Mouse (Mus musculus): ENCODE measurements at regions not wholly inside any gene's neighbourhood (a gene's known extent, or its start where the extent isn't known, plus 50 kb on each side); places are given as distances from the start of the nearest gene placed in this dataset.

- no peak for DNase-seq (ENCODE audit: low spot score)
Observed at GRCm38 (mm10) chr2:30698758-30699535, 104.1 kb downstream of the Cstad start.

GRCm38 (mm10) chr2:30697851-30698250 is 103.0 kb downstream of the Cstad start:
- no peak for DNase-seq (ENCODE audit: low spot score)

- no peak for DNase-seq (ENCODE audit: low spot score)
Observed at GRCm38 (mm10) chr2:30695771-30696456, 101.1 kb downstream of the Cstad start.

GRCm38 (mm10) chr2:30695041-30695440 is 100.2 kb downstream of the Cstad start:
- no peak for DNase-seq (ENCODE audit: low spot score)

- DNase-seq (ENCODE audit: low spot score), result peak; percentile 83
Observed at GRCm38 (mm10) chr2:30693206-30694035, 98.6 kb downstream of the Cstad start.

- DNase-seq (ENCODE audit: low spot score), result no peak
Observed at GRCm38 (mm10) chr2:30692561-30693205, 97.8 kb downstream of the Cstad start.

- DNase-seq (ENCODE audit: low spot score), result peak; percentile 86
Observed at GRCm38 (mm10) chr2:30691857-30692560, 97.2 kb downstream of the Cstad start.

GRCm38 (mm10) chr2:30690925-30691856 is 96.4 kb downstream of the Cstad start:
- DNase-seq (ENCODE audit: low spot score), result no peak

- peak; percentile 90 for DNase-seq (ENCODE audit: low spot score)
Observed at GRCm38 (mm10) chr2:30690307-30690706, 95.5 kb downstream of the Cstad start.

GRCm38 (mm10) chr2:30688402-30688801 is 93.6 kb downstream of the Cstad start:
- no peak for DNase-seq (ENCODE audit: low spot score)

GRCm38 (mm10) chr2:30687121-30687551 is 92.3 kb downstream of the Cstad start:
- DNase-seq (ENCODE audit: low spot score), result peak; percentile 28

- no peak for DNase-seq (ENCODE audit: low spot score)
Observed at GRCm38 (mm10) chr2:30686359-30686758, 91.5 kb downstream of the Cstad start.

GRCm38 (mm10) chr2:30685137-30685860 is 90.5 kb downstream of the Cstad start:
- DNase-seq (ENCODE audit: low spot score), result peak; percentile 63

GRCm38 (mm10) chr2:30684461-30684860 is 89.6 kb downstream of the Cstad start:
- DNase-seq (ENCODE audit: low spot score), result no peak

GRCm38 (mm10) chr2:30682146-30682825 is 87.4 kb downstream of the Cstad start:
- no peak for DNase-seq (ENCODE audit: low spot score)

- no peak for DNase-seq (ENCODE audit: low spot score)
Observed at GRCm38 (mm10) chr2:30681642-30682041, 86.8 kb downstream of the Cstad start.

- no peak for DNase-seq (ENCODE audit: low spot score)
Observed at GRCm38 (mm10) chr2:30679041-30679440, 84.2 kb downstream of the Cstad start.

GRCm38 (mm10) chr2:30677498-30677897 is 82.7 kb downstream of the Cstad start:
- no peak for DNase-seq (ENCODE audit: low spot score)

All from lung, postnatal 25 days (tissue).